Mouse (Mus musculus): ENCODE data around the gene Kat2b. TPM values are rescaled to one million over a fixed set of nuclear protein-coding genes. Genes with fewer than 3 reads are reported as not detected.

Kat2b gene
- polyA plus RNA-seq, 1 experiment from 2014 or later = 7.8 TPM

- Histone ChIP-seq H3K9me3 (ENCODE audit: control insufficient read depth, low read depth, low read length) (no peaks in the 10 kb centered on the region), H3K4me3 (ENCODE audit: low read depth, low read length) (no peak overlapping the region), H3K4me2 (replicated peaks; ENCODE audit: low read depth, low read length) (no peak overlapping the region), H3K36me3 (ENCODE audit: control insufficient read depth, insufficient read depth, low read length) (no peaks in the 10 kb centered on the region), H3K27ac (ENCODE audit: low read length) (no peak overlapping the region), H3K4me1 (ENCODE audit: control insufficient read depth, insufficient read depth, low read length) (no peaks in the 10 kb centered on the region), H3K9ac (replicated peaks; ENCODE audit: low read depth, low read length) (no peak overlapping the region), H3K27me3 (ENCODE audit: control insufficient read depth, insufficient read depth, low read length) (no peaks in the 10 kb centered on the region)
- no peak for ATAC-seq (ENCODE audit: insufficient number of reproducible peaks, insufficient read depth, low FRiP score, low read depth)
- 90% methylated on average over 9 of the region's 9 CpGs for WGBS
Measured at GRCm38 (mm10) chr17:53623762-53624161, 57.1 kb downstream of the Kat2b start.

- Histone ChIP-seq H3K36me3 (ENCODE audit: control insufficient read depth, insufficient read depth, low read length) (no peaks in the 10 kb centered on the region), H3K4me2 (replicated peaks; ENCODE audit: low read depth, low read length) (no peak overlapping the region), H3K4me3 (ENCODE audit: low read depth, low read length) (no peak overlapping the region), H3K27ac (ENCODE audit: low read length) (no peak overlapping the region), H3K4me1 (ENCODE audit: control insufficient read depth, insufficient read depth, low read length) (no peaks in the 10 kb centered on the region), H3K9me3 (ENCODE audit: control insufficient read depth, low read depth, low read length) (no peaks in the 10 kb centered on the region), H3K27me3 (ENCODE audit: control insufficient read depth, insufficient read depth, low read length) (no peaks in the 10 kb centered on the region), H3K9ac (replicated peaks; ENCODE audit: low read depth, low read length) (no peak overlapping the region)
- 89% methylated on average over 3 of the region's 3 CpGs for WGBS
- ATAC-seq (ENCODE audit: insufficient number of reproducible peaks, insufficient read depth, low FRiP score, low read depth) = no peak
Measured at GRCm38 (mm10) chr17:53626160-53626559, 59.5 kb downstream of the Kat2b start.

- no peaks in the 10 kb centered on the region for H3K9me3 ChIP-seq (ENCODE audit: control insufficient read depth, low read depth, low read length)
- no peak overlapping the region for H3K9ac ChIP-seq (replicated peaks; ENCODE audit: low read depth, low read length)
- no peak overlapping the region for H3K27ac ChIP-seq (ENCODE audit: low read length)
- 69% methylated on average over 4 of the region's 4 CpGs for WGBS
- H3K36me3 ChIP-seq (ENCODE audit: control insufficient read depth, insufficient read depth, low read length) = peaks cover under 1% of the 10 kb centered on the region; the same call in 1 of the 2 replicates
- no peak overlapping the region for H3K4me3 ChIP-seq (ENCODE audit: low read depth, low read length)
- no peak for ATAC-seq (ENCODE audit: insufficient number of reproducible peaks, insufficient read depth, low FRiP score, low read depth)
- H3K4me1 ChIP-seq (ENCODE audit: control insufficient read depth, insufficient read depth, low read length) = no peaks in the 10 kb centered on the region
- H3K4me2 ChIP-seq (replicated peaks; ENCODE audit: low read depth, low read length) = no peak overlapping the region
- no peaks in the 10 kb centered on the region for H3K27me3 ChIP-seq (ENCODE audit: control insufficient read depth, insufficient read depth, low read length)
Measured at GRCm38 (mm10) chr17:53627497-53627896, 60.8 kb downstream of the Kat2b start.

GRCm38 (mm10) chr17:53628131-53628530, 61.5 kb downstream of the Kat2b start:
- ATAC-seq (ENCODE audit: insufficient number of reproducible peaks, insufficient read depth, low FRiP score, low read depth) = no peak

GRCm38 (mm10) chr17:53631344-53631743, 64.7 kb downstream of the Kat2b start:
- Histone ChIP-seq H3K9ac (replicated peaks; ENCODE audit: low read depth, low read length) (no peak overlapping the region), H3K27ac (ENCODE audit: low read length) (no peak overlapping the region), H3K4me2 (replicated peaks; ENCODE audit: low read depth, low read length) (no peak overlapping the region), H3K4me1 (ENCODE audit: control insufficient read depth, insufficient read depth, low read length) (no peaks in the 10 kb centered on the region), H3K9me3 (ENCODE audit: control insufficient read depth, low read depth, low read length) (no peaks in the 10 kb centered on the region), H3K4me3 (ENCODE audit: low read depth, low read length) (no peak overlapping the region), H3K36me3 (ENCODE audit: control insufficient read depth, insufficient read depth, low read length) (peaks cover 3% of the 10 kb centered on the region; the same call in 1 of the 2 replicates), H3K27me3 (ENCODE audit: control insufficient read depth, insufficient read depth, low read length) (no peaks in the 10 kb centered on the region)
- ATAC-seq (ENCODE audit: insufficient number of reproducible peaks, insufficient read depth, low FRiP score, low read depth) = no peak

More at GRCm38 (mm10) chr17:53628131-53628530, 61.5 kb downstream of the Kat2b start:
- WGBS = 53% methylated on average over 5 of the region's 5 CpGs
- Histone ChIP-seq H3K4me3 (ENCODE audit: low read depth, low read length) (no peak overlapping the region), H3K9ac (replicated peaks; ENCODE audit: low read depth, low read length) (no peak overlapping the region), H3K27me3 (ENCODE audit: control insufficient read depth, insufficient read depth, low read length) (no peaks in the 10 kb centered on the region), H3K9me3 (ENCODE audit: control insufficient read depth, low read depth, low read length) (no peaks in the 10 kb centered on the region), H3K4me2 (replicated peaks; ENCODE audit: low read depth, low read length) (no peak overlapping the region), H3K4me1 (ENCODE audit: control insufficient read depth, insufficient read depth, low read length) (no peaks in the 10 kb centered on the region), H3K27ac (ENCODE audit: low read length) (no peak overlapping the region), H3K36me3 (ENCODE audit: control insufficient read depth, insufficient read depth, low read length) (peaks cover 3% of the 10 kb centered on the region; the same call in 1 of the 2 replicates)

- no peak for ATAC-seq (ENCODE audit: insufficient number of reproducible peaks, insufficient read depth, low FRiP score, low read depth)
- Histone ChIP-seq H3K4me2 (replicated peaks; ENCODE audit: low read depth, low read length) (no peak overlapping the region), H3K27ac (ENCODE audit: low read length) (no peak overlapping the region), H3K4me3 (ENCODE audit: low read depth, low read length) (no peak overlapping the region), H3K9ac (replicated peaks; ENCODE audit: low read depth, low read length) (no peak overlapping the region), H3K27me3 (ENCODE audit: control insufficient read depth, insufficient read depth, low read length) (no peaks in the 10 kb centered on the region), H3K4me1 (ENCODE audit: control insufficient read depth, insufficient read depth, low read length) (no peaks in the 10 kb centered on the region), H3K36me3 (ENCODE audit: control insufficient read depth, insufficient read depth, low read length) (peaks cover 15% of the 10 kb centered on the region; the same call in 1 of the 2 replicates), H3K9me3 (ENCODE audit: control insufficient read depth, low read depth, low read length) (no peaks in the 10 kb centered on the region)
- WGBS = 89% methylated on average over 4 of the region's 4 CpGs
Measured at GRCm38 (mm10) chr17:53643360-53643759, 76.7 kb downstream of the Kat2b start.

GRCm38 (mm10) chr17:53650251-53650661, 83.6 kb downstream of the Kat2b start:
- 85% methylated on average over 2 of the region's 2 CpGs for WGBS
- Histone ChIP-seq H3K4me3 (ENCODE audit: low read depth, low read length) (no peak overlapping the region), H3K4me2 (replicated peaks; ENCODE audit: low read depth, low read length) (no peak overlapping the region), H3K27ac (ENCODE audit: low read length) (no peak overlapping the region), H3K9me3 (ENCODE audit: control insufficient read depth, low read depth, low read length) (no peaks in the 10 kb centered on the region), H3K4me1 (ENCODE audit: control insufficient read depth, insufficient read depth, low read length) (no peaks in the 10 kb centered on the region), H3K36me3 (ENCODE audit: control insufficient read depth, insufficient read depth, low read length) (no peaks in the 10 kb centered on the region; the same call in none of the 2 replicates), H3K9ac (replicated peaks; ENCODE audit: low read depth, low read length) (no peak overlapping the region), H3K27me3 (ENCODE audit: control insufficient read depth, insufficient read depth, low read length) (no peaks in the 10 kb centered on the region)
- no peak for ATAC-seq (ENCODE audit: insufficient number of reproducible peaks, insufficient read depth, low FRiP score, low read depth)

- ATAC-seq (ENCODE audit: insufficient number of reproducible peaks, insufficient read depth, low FRiP score, low read depth) = no peak
- no peaks in the 10 kb centered on the region; the same call in 1 of the 2 replicates for H3K36me3 ChIP-seq (ENCODE audit: control insufficient read depth, insufficient read depth, low read length)
- no peak overlapping the region for H3K9ac ChIP-seq (replicated peaks; ENCODE audit: low read depth, low read length)
- no peaks in the 10 kb centered on the region for H3K9me3 ChIP-seq (ENCODE audit: control insufficient read depth, low read depth, low read length)
- WGBS = 82% methylated on average over 4 of the region's 4 CpGs
- no peak overlapping the region for H3K27ac ChIP-seq (ENCODE audit: low read length)
- no peak overlapping the region for H3K4me2 ChIP-seq (replicated peaks; ENCODE audit: low read depth, low read length)
- H3K4me3 ChIP-seq (ENCODE audit: low read depth, low read length) = no peak overlapping the region
- no peaks in the 10 kb centered on the region for H3K4me1 ChIP-seq (ENCODE audit: control insufficient read depth, insufficient read depth, low read length)
- H3K27me3 ChIP-seq (ENCODE audit: control insufficient read depth, insufficient read depth, low read length) = no peaks in the 10 kb centered on the region
Measured at GRCm38 (mm10) chr17:53654596-53654995, 87.9 kb downstream of the Kat2b start.

- 89% methylated on average over 6 of the region's 6 CpGs for WGBS
- Histone ChIP-seq H3K27me3 (ENCODE audit: control insufficient read depth, insufficient read depth, low read length) (no peaks in the 10 kb centered on the region), H3K9ac (replicated peaks; ENCODE audit: low read depth, low read length) (no peak overlapping the region), H3K36me3 (ENCODE audit: control insufficient read depth, insufficient read depth, low read length) (no peaks in the 10 kb centered on the region; the same call in 1 of the 2 replicates), H3K9me3 (ENCODE audit: control insufficient read depth, low read depth, low read length) (no peaks in the 10 kb centered on the region), H3K4me3 (ENCODE audit: low read depth, low read length) (no peak overlapping the region), H3K4me2 (replicated peaks; ENCODE audit: low read depth, low read length) (no peak overlapping the region), H3K4me1 (ENCODE audit: control insufficient read depth, insufficient read depth, low read length) (no peaks in the 10 kb centered on the region), H3K27ac (ENCODE audit: low read length) (no peak overlapping the region)
- ATAC-seq (ENCODE audit: insufficient number of reproducible peaks, insufficient read depth, low FRiP score, low read depth) = no peak
Measured at GRCm38 (mm10) chr17:53655081-53655480, 88.4 kb downstream of the Kat2b start.
